Mouse (Mus musculus): ENCODE measurements at regions not wholly inside any gene's neighbourhood (a gene's known extent, or its start where the extent isn't known, plus 50 kb on each side); places are given as distances from the start of the nearest gene placed in this dataset.
"Not testable (repeated sequence)": the region's sequence is repeated elsewhere in the genome, so short reads cannot be mapped to it uniquely, and the experiment has no call there.

DNA sequence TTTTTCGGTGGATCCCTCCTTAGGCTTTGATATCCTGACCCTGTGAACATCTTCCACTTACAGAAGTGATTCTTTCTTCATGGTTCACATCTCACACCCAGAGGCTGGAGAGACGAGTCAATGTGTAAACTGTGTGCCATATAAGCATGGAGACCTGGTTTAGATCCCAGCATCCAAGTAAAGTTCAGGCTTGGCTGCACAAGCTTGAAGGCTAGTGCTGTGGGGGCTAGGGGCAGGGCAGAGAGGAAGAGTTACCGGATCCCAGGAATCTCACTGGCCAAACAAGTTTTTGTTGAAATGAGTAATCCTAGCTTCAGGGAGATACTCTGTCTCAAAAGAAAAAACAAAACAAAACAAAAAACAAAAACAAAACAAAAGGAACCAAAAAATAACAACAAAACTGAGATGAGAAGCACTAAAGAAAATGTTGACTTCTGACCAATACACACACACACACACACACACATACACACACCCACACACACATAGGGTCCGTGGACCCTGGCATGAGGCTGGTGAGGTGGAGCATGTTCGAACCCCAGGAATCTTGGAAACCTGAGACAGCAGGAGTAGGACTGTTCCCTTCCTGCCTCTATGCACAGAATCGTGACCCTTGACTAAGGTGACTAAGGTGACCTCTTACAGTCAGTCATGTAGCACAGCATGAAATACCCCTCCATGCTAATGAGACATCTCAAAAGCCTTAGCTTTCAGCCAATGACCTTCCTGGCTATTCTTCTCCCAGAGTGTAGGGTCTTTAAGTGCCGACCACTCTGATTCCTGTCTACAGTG, 55.2 kb downstream of the Gm12728 start:
- no peak for DNase-seq

DNA sequence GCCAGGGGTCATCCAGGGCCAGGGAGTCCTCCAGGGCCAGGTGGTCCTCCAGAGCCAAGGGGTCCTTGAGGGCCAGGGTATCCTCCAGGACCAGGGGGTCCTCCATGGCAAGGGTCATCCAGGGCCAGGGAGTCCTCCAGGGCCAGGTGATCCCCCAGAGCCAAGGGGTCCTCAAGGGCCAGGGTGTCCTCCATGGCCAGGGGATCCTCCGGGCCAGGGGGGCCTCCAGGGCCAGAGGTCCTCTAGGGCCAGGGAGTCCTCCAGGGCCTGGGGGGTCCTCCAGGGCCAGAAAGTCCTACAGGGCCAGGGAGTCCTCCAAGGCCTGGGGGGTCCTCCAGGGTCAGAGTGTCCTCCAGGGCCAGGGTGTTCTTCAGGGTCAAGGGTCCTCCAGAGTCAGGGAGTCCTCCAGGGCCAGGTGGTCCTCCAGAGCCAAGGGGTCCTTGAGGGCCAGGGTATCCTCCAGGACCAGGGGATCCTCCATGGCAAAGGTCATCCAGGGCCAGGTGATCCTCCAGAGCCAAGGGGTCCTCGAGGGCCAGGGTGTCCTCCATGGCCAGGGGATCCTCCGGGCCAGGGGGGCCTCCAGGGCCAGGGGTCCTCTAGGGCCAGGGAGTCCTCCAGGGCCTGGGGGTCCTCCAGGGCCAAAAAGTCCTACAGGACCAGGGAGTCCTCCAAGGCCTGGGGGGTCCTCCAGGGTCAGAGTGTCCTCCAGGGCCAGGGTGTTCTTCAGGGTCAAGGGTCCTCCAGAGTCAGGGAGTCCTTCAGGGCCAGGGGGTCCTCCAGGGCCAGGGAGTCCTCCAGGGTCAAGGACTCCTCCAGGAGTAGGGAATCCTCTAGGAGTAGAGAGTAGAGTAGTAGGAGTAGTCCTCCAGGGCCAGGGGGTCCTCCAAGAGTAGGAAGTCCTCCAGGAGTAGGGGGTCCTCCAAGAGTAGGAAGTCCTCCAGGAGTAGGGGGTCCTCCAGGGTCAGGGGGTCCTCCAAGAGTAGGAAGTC, 56.6 kb downstream of the Gm12728 start:
- DNase-seq: not testable (repeated sequence)

DNA sequence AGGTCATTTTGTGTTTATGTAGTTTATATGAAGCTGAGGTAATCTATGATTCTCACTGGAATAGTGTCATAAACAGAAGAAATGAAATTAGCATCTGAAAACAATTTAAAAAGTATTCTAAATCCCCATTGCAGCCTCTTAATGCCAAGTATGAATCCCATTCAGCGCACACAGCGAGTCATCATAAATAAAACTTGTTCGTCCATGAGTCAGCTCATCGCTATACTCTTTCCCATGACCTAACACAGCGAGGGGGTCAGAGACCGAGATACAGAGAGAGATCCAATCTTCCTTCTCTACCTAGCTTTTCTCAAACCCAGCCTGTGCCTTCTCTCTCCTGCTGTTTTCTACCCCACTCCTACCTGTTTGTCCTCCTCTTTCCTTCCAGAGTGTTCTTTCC, 63.4 kb downstream of the Gm12728 start:
- no peak for DNase-seq

DNA sequence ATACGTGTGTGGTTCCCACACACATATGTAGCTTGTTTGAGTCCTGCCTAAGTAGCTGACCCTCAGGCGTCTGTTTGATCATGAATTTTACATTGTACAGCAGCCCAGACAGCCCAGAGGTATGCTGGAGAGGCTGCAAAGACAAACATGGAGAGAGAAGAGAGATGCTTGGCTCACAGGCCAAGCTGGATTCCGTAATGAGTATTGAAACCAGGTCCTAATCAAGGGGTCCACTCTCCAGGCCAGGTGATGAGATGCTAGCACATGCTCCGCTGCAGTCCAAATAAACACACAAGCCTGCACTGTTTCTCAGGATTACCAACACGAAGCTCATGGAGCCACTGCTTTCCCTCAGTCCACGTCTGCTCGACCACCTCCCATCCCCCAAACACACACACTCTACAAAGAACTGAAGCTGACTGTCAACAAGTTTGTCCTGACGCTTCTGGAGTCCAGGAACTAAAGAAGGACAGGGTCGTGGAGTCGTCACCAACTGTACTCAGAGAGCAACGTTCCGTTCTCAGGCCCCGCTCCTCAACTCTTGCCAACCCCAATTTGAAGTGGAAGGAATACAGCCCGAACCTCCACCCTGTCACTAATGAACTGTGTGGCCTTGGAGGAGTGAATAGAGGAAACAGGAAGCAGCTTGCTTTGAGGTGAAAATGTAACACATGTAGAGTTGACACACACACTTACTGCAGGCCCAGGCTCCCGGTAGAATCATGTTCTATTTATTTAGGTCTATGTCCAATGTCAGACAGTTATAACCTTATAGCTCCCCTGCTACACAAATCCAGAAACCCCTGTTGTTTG, 69.6 kb downstream of the Gm12728 start:
- DNase-seq: no peak

DNA sequence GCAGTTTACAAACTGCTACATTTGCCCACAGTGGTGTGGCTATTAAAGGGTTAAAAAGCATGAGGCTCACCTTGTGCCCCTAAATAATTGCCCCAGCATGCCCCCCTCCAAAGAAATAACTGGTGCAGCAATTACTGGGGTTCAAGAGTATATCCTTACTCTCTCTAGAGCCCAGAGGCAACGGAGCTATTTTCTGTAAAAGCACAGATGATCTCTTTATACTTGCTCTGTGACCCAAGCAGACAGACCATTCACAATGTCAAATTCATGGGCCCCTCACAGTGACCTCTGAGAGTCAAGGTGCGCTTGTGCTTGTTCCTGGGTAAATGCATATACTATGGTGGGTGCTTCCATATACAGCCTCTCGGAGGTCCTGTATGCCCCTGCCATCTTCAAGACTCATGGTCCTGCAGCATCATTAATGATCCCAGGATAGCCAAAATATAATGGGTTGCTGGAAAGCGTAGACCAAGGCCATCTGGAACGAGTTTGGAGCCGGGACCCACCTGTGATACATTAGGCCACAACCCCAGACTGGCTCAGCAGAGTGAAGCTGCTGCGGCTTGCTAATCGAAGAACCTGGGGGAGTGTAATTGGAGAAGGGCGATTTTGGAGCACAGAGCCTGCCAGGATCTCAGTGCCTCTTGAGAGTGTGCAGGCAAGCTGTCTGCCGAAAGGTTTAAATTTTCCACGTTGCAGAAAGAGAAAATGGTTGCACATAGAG, 71.4 kb downstream of the Gm12728 start:
- DNase-seq: no peak

DNA sequence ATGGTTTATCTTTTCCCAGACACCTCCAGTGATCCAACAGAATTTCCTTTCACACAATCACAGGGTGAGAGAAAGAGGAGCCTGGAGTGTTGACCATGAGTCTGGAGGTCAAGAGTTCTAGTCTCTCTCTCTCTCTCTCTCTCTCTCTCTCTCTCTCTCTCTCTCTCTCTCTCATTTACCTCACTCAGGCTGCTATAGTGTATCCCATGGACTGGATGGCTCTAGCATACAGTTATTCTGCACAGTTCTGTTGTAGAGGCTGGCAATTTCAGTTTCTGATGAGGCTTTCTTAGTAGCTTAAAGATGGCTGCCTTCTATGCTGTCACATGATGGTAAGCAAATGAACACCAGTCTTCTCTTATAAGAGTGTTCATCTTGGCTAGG, 72.0 kb downstream of the Gm12728 start:
- DNase-seq: no peak

DNA sequence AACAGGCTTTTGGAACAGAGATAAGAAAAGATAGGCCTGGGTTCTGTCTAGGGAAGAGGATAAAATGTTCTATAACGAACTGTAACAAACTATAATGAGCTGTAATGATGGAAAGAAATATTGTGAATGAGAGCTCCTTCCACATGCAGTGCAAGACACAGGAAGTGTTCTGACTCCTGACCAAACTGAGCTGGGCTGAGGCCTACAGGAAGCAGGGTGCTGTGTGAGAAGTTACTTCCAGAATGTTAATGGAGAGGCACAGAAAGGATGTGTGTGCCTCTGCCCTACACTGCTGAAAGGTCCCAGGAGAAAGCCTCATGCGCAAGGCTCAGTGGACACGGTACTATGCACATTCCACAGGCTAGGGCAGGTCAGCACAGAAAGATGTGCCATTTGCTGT, 80.8 kb downstream of the Gm12728 start:
- DNase-seq: no peak

DNA sequence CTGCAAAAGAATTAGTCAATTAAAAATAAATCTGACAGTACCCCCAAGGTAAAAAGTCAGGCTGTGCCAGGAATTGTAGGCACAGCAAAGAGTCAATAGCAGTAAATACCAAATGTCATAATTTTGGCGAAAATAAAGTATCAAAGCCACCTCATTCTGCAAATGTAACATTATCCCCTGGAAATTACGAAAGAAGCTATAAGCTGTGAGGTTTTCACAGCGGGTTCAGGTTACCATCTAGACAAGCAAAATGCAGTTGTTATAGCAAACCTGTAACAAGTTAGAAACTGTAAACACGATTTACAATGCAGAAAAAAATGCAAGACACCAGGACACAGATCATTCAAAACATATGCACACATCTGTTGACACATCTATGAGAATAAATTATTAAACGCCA, 87.6 kb downstream of the Gm12728 start:
- DNase-seq: no peak

DNA sequence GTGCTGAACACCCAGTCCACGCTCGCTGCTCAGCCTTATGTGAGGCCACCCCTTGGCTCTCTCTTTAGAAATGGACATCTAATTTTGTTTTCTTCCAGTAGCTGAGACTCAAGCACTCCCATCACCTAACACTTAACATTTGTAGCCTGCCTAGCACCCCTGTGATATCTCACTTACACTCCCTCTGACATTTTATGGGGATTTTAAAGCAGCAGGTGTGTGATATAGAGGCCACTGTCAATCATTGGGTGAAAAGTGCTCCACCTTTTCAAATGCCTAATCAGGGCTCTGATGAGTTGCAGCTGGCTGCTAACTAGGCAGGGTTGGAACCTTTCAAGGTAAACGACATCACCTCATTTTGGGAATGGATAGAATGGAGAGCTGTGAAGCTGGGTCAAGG, 90.2 kb downstream of the Gm12728 start:
- no peak for DNase-seq

DNA sequence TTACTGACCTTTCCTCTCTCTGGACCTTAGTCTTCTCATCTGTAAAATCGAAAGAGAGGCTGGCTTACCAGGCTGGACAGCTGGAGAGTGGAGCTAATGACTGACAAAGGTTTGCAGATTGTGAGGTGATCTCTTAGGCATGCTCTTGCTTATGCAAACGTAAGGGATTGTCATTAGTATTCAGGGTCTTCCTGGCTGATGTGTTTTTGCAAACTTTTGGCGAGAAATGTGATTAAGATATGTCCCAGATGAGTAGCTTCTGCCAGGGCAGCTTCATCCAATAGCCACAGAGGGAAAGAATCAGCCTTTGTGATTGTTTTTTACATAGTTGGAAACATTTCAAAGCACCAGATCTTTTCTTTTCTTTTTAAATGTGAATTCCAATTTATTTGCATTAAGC, 95.1 kb downstream of the Gm12728 start:
- no peak for DNase-seq

DNA sequence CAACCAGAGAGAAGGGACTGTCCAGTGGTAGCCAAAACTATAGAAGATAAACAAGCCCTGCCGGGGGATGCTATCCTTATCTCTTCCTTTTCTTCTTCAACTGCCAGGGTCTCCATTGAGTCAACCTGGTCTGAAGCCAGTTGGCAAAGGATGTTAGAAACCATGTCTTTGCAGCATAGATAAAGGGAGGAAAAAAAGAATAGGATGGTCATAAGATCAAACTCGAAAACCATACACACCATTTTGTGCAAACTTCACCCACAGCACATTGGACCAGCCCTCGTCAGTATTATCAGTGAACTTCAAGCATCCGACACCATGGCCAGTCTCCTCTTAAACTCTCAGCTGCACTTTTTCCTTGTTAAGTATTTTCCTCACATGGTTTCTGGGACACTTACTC, 101.8 kb downstream of the Gm12728 start:
- DNase-seq: no peak

DNA sequence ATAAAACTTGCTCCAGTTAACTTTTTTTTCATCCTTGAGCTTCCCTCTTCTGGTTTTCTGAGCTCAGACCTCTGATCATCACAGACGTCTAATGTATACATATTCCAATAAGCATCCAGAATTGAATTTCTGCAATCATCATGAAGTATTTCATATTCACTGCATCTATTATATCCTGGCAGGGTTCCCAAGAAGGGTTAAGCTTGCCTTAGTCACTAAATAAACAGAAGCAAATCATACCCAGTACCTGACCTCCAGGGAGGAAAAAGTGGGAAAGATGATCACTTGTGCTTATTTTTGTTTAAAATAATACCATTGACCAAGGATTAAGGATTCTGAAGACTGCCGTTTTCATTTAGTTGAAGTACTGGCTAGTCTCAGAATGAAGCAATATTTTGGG, 102.4 kb downstream of the Gm12728 start:
- DNase-seq: no peak

DNA sequence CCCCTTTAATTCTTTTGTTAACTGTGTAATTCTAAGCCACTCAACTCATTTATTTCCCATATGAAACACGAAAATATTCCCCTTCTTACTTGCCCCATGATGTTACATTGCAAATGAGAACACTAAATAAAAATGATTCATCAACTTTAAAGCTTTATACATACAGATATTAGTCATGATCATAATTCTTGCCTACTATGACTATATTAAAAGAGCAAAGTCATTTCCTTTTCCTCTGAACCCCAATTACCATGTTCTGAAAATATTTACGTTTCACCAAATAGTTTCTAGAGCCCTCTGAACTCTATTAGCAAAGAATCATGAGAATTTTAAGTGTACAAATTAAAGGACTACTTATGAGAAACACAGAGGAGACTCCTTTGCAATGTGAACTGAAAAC, 105.4 kb downstream of the Gm12728 start:
- DNase-seq: no peak

DNA sequence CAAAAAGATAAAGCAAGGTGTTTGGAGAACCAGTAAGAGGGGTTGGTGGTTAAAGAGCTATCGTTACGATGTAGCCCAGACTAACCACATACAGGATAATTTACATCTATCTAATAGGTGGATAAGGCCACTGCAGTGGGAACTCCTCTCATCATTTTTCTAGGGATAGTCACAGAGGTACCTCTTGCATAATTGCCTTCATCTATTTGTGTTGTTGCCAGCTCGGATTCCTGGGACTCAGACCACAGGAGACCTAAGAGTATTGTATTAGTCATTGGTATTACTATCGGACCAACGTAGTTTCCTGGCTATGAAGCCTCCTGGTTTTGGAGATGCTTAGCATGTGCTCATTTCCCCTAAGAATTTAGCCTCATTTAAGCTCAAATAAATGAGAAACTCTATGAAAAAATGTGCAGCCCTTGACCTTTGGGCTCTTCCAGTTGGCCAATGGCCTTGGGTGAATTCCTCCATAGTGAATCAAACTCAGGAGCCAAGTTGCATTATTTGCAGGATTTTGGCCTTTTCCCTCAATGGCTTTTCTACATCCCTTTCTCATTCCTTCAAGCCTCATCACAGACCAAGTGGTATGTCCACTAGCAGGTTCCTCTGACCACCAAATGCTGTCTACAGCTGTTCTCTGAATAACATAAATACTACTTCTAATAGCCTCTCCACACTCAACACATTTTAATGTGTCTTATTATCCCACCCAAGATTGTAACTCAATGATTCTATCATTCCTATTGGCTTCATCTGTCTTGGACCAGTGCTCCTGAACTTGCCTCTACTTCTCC, 108.6 kb downstream of the Gm12728 start:
- no peak for DNase-seq

DNA sequence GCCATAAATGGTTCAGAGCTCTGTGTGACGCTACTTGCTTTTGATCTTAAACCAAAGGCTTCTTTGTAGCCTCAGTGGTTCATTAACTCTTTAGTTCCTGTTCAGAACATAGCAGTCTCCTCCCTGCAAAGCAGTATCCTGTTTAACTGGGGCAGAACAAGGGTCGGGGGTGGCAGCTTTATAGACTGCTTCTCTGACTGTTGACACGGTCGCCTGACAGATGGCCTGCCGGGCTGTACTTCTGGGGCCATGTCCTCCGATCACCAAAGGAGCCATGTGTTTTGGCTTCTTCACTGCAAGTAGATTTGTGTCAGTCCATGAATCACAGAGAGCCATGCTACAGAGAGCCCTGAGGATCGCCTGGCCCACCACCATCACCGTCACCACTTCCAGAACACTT, 115.2 kb downstream of the Gm12728 start:
- DNase-seq: no peak

DNA sequence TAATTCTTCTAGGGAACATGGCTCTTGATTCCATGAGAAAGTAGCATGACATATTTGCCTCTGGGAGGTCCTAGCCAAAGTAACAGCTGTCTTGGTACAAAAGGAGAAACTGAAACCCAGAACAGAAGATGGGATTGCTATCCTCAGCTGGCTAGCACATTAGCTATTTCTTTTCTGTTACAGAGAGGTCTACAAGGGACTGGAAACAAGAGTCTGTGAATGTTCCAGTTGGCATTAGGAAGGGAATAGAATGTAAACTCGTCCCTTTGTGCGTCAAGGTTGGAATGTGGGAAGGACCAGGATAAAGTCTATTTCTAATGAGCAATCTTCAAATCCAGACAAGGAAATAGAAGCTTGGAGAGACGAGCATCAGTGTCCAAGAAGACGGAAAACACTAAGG, 116.7 kb downstream of the Gm12728 start:
- no peak for DNase-seq

DNA sequence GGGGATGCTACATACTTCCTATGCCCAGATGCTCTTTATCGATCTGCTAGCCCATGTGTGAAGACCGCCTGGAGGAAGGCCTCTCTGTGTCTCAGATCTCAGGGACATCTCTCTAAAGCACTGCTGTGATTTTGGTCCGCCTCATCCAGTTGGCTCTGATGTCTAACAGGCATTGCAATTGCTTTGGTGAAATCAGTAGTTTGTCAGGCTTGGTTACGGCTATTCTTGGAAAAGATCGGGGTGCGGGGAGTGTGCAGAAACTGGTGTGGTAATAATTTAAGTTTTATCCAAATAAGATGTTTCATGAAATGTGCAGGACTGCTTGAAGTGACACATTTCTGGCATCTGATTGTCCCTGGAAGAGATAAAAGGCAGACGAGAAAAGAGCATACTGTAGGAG, 117.9 kb downstream of the Gm12728 start:
- DNase-seq: no peak

DNA sequence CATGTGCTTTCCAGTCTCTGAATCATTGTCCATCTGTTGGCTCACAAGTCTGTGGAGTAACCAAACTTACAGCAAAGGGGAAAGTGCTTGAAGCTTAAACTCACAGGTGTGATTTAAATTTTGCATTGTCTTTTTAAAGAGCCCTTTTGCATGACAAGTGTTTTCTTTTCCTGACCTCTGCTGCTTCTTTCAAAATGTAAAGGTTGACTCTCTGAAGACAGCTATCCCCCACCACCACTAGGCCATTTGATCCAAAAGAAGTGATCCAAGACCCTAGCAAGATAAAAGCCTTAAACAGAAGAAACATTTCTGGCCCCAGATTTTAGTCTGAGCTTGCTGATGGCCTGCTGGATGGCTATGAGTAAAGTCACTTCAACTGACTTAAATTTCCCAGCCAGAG, 118.6 kb downstream of the Gm12728 start:
- no peak for DNase-seq

DNA sequence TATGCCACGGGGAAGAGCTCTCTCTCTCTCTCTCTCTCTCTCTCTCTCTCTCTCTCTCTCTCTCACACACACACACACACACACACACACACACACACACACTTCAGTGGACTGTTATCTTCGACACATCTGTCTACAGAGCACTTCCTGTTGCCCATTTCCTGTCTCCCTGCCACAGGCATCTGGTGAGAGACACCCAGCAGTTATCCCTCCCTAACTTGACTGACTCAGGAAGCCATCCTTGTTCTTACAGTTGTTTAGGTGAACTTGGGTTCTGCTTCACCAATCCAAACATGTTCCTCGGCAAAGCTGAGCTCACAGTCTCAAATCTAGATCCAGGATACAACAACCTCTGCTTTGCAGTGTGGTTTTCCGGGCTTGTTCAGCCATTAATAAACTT, 119.6 kb downstream of the Gm12728 start:
- DNase-seq: no peak

DNA sequence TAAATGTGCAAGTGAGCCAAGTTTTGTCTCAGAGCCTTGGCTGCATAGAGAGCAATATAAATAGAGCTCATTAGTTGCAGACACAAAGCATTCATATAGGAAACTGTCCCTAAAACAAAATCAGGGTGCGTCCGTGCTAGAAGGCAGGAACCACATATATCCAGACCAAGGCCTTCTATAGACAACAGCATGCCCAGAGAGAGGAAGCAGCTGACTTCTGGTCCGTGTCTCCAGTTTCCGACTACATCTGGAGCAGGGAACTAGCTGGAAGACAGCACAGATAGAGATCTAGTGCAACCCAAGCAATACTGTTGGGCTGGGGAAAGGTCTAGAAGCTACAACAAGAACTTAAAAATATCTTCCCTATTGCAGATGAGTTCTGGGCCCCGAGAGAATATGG, 121.0 kb downstream of the Gm12728 start:
- DNase-seq: no peak

DNA sequence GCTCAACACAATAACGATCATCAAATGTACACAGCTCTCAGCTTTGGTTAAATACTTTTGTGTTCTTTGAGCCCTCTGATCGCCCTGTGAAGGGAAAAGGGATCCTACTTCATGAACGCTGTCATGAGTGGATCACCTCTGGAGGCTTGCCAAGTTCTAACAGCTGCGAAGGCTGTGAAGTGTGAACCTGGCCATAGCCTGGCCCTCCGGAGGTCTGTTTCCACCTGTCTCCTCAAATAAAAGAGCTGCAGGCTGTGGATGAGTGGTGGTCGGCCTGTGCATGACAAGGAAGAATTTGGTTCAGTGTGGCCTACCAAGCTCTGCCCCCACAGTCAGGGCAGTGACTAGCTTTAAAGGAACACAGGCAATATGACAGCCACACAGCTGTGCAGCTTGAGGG, 122.0 kb downstream of the Gm12728 start:
- DNase-seq: no peak

DNA sequence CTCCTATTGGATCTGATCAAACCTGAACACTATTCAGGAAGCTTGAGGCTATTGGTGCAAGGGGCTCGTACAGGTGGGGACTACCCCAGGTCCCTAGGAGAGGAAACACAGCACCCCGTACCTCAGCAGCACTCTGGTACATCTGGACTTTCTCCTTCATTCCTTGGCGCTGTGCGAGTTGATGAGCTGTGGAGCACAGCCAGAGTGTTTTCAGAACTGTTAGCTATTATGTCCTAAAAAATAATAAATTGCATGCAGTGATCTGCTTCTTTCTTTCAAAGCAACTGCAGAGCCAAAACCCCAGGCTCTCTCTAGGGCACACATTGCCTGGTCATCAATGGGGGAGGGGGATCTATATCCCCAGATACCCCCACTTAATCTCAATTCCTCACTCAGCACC, 122.6 kb downstream of the Gm12728 start:
- no peak for DNase-seq
